Mouse (Mus musculus) NIH3T3 (cell line): ENCODE measurements around the gene Cda.

Experiments used
- DNase-seq: peaks from one replicate; pipeline ENCODE4 v3.0.0-alpha.2; 2012; ENCODE audit warnings: low read depth

The Cda gene

GRCm38 (mm10) chr4:138307739-138308138, 60.1 kb downstream of the Cda start:
- DNase-seq = no peak

DNA sequence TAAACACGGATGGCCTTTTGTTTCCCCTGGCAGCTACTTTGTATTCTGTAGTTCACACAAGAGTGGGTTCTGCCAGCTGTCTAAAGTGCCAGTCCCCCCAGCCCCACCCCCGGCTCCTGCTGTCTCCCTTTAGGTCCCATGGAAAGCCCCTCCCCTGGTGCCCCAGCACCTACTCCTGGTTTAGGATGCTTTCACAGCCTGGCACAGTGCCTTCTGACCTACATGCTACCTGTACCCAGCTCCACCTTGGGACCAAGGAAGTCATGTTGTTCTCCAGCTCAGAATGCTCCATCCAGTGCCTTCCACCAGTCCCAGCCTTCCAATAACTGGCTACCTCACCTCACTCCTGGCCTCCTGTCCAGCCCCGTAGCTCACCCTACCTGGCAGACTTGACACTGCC, 60.8 kb downstream of the Cda start:
- DNase-seq = no peak

GRCm38 (mm10) chr4:138304340-138305104, 63.3 kb downstream of the Cda start, which contains the start of gene Ddost:
Gene Ddost (plus strand): TSS chr4:138304730.
- DNase-seq = peak; percentile 99

DNA sequence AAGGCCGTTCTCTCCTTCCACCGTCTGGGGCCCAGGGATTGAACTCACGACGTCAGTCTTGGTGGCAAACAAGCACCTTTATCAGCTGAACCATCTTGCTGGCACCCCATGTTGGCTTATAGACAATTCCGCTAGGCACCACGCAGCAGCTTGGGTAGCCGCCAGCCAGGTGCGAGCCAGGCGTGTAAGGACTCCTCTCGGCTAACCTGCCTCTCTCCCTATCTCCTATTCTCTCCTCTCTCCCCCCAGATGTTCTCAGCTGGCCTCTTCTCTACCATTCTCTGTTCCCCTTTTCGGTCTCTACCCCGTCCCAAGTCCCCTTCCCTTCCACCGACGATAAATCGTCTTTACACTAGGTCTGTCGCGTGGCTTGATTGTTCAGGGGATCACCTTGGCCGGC, 64.0 kb downstream of the Cda start:
- no peak for DNase-seq

GRCm38 (mm10) chr4:138303011-138303410, 64.8 kb downstream of the Cda start:
- no peak for DNase-seq

GRCm38 (mm10) chr4:138301271-138301780, 66.5 kb downstream of the Cda start:
- no peak for DNase-seq

GRCm38 (mm10) chr4:138293949-138294550, 73.7 kb downstream of the Cda start:
- no peak for DNase-seq

DNA sequence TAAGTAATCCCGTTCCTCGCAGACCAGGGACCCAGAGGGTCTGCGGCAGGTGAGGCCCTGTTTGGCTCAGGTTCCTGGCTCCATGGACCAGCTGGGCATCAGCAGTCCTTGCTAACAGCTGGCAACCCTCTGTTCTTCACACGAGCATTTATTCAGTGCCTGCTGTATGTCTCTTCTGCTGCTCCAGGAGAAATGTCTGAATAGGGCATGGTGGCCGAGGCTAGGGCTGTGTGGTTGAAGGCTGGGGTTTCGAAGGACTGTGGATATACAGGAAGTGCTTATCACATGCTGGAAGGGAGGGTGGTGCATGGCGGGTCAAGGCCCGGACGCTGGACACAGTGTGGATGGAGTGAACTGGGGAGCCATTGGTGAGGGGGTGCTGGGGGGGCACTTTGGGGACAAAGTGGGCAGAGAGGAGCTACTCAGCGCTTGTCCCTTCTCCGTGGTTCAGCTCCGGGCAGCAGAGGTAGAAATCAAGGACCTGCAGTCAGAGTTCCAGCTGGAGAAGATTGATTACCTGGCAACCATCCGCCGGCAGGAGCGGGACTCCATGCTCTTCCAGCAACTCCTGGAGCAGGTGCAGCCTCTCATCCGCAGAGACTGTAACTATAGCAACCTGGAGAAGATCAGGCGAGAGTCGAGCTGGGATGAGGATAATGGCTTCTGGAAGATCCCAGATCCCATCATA, 74.4 kb downstream of the Cda start:
- DNase-seq = no peak

DNA sequence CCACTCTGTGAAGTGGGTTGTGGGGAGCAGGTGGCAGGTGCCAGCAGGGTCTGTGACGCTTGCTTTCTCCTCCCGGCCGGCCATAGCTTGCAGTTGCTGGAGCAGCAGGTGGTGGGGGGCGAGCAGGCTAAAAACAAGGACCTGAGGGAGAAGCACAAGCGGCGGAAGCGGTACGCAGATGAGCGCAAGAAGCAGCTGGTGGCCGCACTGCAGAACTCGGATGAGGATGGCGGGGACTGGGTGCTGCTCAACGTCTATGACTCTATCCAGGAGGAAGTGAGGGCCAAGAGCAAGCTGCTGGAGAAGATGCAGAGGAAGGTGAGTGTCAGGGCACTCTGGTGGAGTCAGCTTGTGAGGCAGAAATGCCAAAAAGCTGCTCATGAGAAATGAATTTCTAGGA, 75.8 kb downstream of the Cda start:
- no peak for DNase-seq

- DNase-seq = no peak
Observed at GRCm38 (mm10) chr4:138288691-138289090, 79.1 kb downstream of the Cda start.
